In genomic region chr17:31927895-31928626, GRCm38 (mm10) we compare ENCODE assay signal across 18 mouse cellular contexts.
DNase-seq lines count a peak whose midpoint lies in the region; ATAC-seq and TF ChIP-seq lines count a peak whose summit lies in the region.
"Had no signal": no experiment of that assay in that cellular context is flagged by ENCODE, and none has a peak within 500 bp of the region (broad histone marks: within the 10 kb centered on the region; RNA-seq: fewer than 3 reads in every experiment).

No protein-coding gene starts in this region.

- H3K27me3 ChIP-seq in heart, embryonic 10.5 days (ENCODE audit: insufficient read depth, poor library complexity, severe bottlenecking) = no peaks in the 10 kb centered on the region
- no peaks in the 10 kb centered on the region for H3K27me3 ChIP-seq in heart, embryonic 12.5 days (replicated peaks)
- H3K27me3 ChIP-seq: embryonic facial prominence, embryonic 15.5 days; liver, embryonic 13.5 days; neural tube, embryonic 12.5 days had no signal

- H3K27ac ChIP-seq in heart, embryonic 10.5 days = peak overlapping the region; percentile 88
- H3K27ac ChIP-seq in heart, embryonic 12.5 days (ENCODE audit: poor library complexity, severe bottlenecking) = no peak overlapping the region
- no peak overlapping the region for H3K27ac ChIP-seq in layer of hippocampus, adult 2 months
- H3K27ac ChIP-seq: embryonic facial prominence, embryonic 15.5 days; hindbrain, postnatal 0 days; kidney, postnatal 0 days; liver, embryonic 13.5 days; neural tube, embryonic 12.5 days had no signal

- intact Hi-C loops in heart, postnatal 36 days (cut with DNase I) = no loop called here

- TF ChIP-seq CTCF in layer of hippocampus, adult 2 months (conservative IDR thresholded peaks at IDR 0.05) = no peak

- no peak for DNase-seq in heart, embryonic 10.5 days (ENCODE audit: low spot score)
- peak; percentile 46 for DNase-seq in 3T3-L1 (ENCODE audit: low read depth, low spot score)
- DNase-seq in A20 (ENCODE audit: low read depth, low spot score) = peak; percentile 10
- peak; percentile 21 to 57 for DNase-seq in layer of hippocampus, adult 2 months (ENCODE audit: low spot score in 2 of 2)
- DNase-seq in natural killer cell, adult 2 months (ENCODE audit: low spot score in 2 of 2) = no peak
- no peak for DNase-seq in adrenal gland, adult (ENCODE audit: inconsistent age in 2 of 2, low spot score in 1 of 2)
- DNase-seq in heart, postnatal 36 days = no peak
- DNase-seq: adrenal gland, postnatal 25 days; cerebellum, adult 9-10 months; kidney, adult 11 months; liver, embryonic 13.5 days; thymus, postnatal 4 days had no signal

- H3K4me2 ChIP-seq in heart, embryonic 12.5 days = no peak overlapping the region
- H3K4me2 ChIP-seq: embryonic facial prominence, embryonic 15.5 days; liver, embryonic 13.5 days; neural tube, embryonic 12.5 days had no signal

- WGBS in heart, embryonic 10.5 days = 82% methylated on average over 10 of the region's 10 CpGs
- 81% methylated on average over 10 of the region's 10 CpGs for WGBS in heart, embryonic 12.5 days

- no peak for ATAC-seq in heart, embryonic 12.5 days (ENCODE audit: insufficient number of reproducible peaks, low FRiP score)
- ATAC-seq: hindbrain, postnatal 0 days; midbrain, embryonic 16.5 days had no signal

- no peaks in the 10 kb centered on the region for H3K9me3 ChIP-seq in heart, embryonic 10.5 days
- no peaks in the 10 kb centered on the region for H3K9me3 ChIP-seq in heart, embryonic 12.5 days (replicated peaks)
- H3K9me3 ChIP-seq: embryonic facial prominence, embryonic 15.5 days; liver, embryonic 13.5 days; neural tube, embryonic 12.5 days had no signal

- no peaks in the 10 kb centered on the region for H3K36me3 ChIP-seq in heart, embryonic 10.5 days
- H3K36me3 ChIP-seq in heart, embryonic 12.5 days = no peaks in the 10 kb centered on the region
- H3K36me3 ChIP-seq: embryonic facial prominence, embryonic 15.5 days; liver, embryonic 13.5 days; neural tube, embryonic 12.5 days had no signal

- no peak overlapping the region for H3K9ac ChIP-seq in heart, embryonic 12.5 days
- H3K9ac ChIP-seq: embryonic facial prominence, embryonic 15.5 days; liver, embryonic 13.5 days; neural tube, embryonic 12.5 days had no signal

- peaks cover 48% of the 10 kb centered on the region for H3K4me1 ChIP-seq in heart, embryonic 10.5 days
- peaks cover 31% of the 10 kb centered on the region for H3K4me1 ChIP-seq in heart, embryonic 12.5 days (replicated peaks)
- H3K4me1 ChIP-seq: neural tube, embryonic 12.5 days had no signal

- H3K4me3 ChIP-seq in heart, embryonic 10.5 days = no peak overlapping the region
- H3K4me3 ChIP-seq in heart, embryonic 12.5 days = no peak overlapping the region
- no peak overlapping the region for H3K4me3 ChIP-seq in layer of hippocampus, adult 2 months
- H3K4me3 ChIP-seq: embryonic facial prominence, embryonic 15.5 days; liver, embryonic 13.5 days; neural tube, embryonic 12.5 days had no signal

Comparison
In these comparisons a context has a peak if more than half of its experiments do, and no peak if none do; other contexts are left out.
1. DNase-seq: peak in 3T3-L1 (single experiment), A20 (single experiment) and layer of hippocampus, adult 2 months (2 of 2); none in heart, embryonic 10.5 days (single experiment), natural killer cell, adult 2 months (0 of 2), adrenal gland, adult (0 of 2) and heart, postnatal 36 days (0 of 2).